Mouse (Mus musculus) embryonic facial prominence, embryonic 15.5 days (tissue): ENCODE results near the gene Mrvi1. TPM values are rescaled to one million over a fixed set of nuclear protein-coding genes. Genes with fewer than 3 reads are reported as not detected.

Source experiments
- ATAC-seq: fragments of 200-750 bp; cut with Nextera tagmentation; 2 replicates; pipeline ENCODE4 v1.8.0; 2017; ENCODE audit warnings: low read depth, moderate TSS enrichment; ENCODE audit not compliant: insufficient number of reproducible peaks, low FRiP score, low TSS enrichment
- H3K27ac ChIP-seq: fragments of 300-500 bp; sonication (generic); replicated peaks from 2 replicates; pipeline ENCODE4 v1.5.1; 2015; ENCODE audit warnings: mild to moderate bottlenecking, inconsistent platforms
- H3K27me3 ChIP-seq: fragments of 300-500 bp; sonication (generic); 2 replicates; pipeline ENCODE4 v1.6.1; 2015; ENCODE audit warnings: inconsistent platforms
- H3K36me3 ChIP-seq: fragments of 300-500 bp; sonication (generic); 2 replicates; pipeline ENCODE4 v1.6.1; 2015; ENCODE audit warnings: mild to moderate bottlenecking, inconsistent platforms
- H3K4me1 ChIP-seq: fragments of 300-500 bp; sonication (generic); 2 replicates; pipeline ENCODE4 v1.6.1; 2015; ENCODE audit warnings: inconsistent platforms
- H3K4me2 ChIP-seq: fragments of 300-500 bp; sonication (generic); replicated peaks from 2 replicates; pipeline ENCODE4 v1.6.1; 2015; ENCODE audit warnings: mild to moderate bottlenecking, inconsistent platforms
- H3K4me3 ChIP-seq: fragments of 300-500 bp; sonication (generic); replicated peaks from 2 replicates; pipeline ENCODE4 v1.5.1; 2015; ENCODE audit warnings: mild to moderate bottlenecking, inconsistent platforms
- H3K9ac ChIP-seq: fragments of 300-500 bp; sonication (generic); 2 replicates; pipeline ENCODE4 v1.6.1; 2015; ENCODE audit warnings: inconsistent platforms
- H3K9me3 ChIP-seq: fragments of 300-500 bp; sonication (generic); replicated peaks from 2 replicates; pipeline ENCODE4 v1.6.1; 2016; ENCODE audit warnings: inconsistent platforms
- WGBS: fragments of 180-500 bp; shearing (Covaris S2); methylation state at CpG from one replicate; pipeline ENCODE4 v1.1.7; 2015; 5-methylcytosine and 5-hydroxymethylcytosine counted together
- polyA plus RNA-seq: library from polyadenylated mRNA; unstranded; fragments of >200 nt; fragmentation: Nextera tagmentation; extraction: Ambion mirVana; gene quantifications from 2 replicates; pipeline ENCODE4 v1.2.1, GENCODE M21; 2015

Gene Mrvi1
- polyA plus RNA-seq, 1 experiment from 2014 or later: 2.1 TPM

GRCm38 (mm10) chr7:110935815-110936762 is 46.2 kb downstream of the Mrvi1 start:
- Histone ChIP-seq H3K4me1 (peaks cover 1% of the 10 kb centered on the region; the same call in 1 of the 2 replicates), H3K9ac (no peak overlapping the region), H3K4me3 (no peak overlapping the region), H3K4me2 (no peak overlapping the region), H3K27ac (no peak overlapping the region), H3K9me3 (no peaks in the 10 kb centered on the region), H3K27me3 (no peaks in the 10 kb centered on the region), H3K36me3 (no peaks in the 10 kb centered on the region)
- no peak for ATAC-seq
- 79% methylated on average over 6 of the region's 6 CpGs for WGBS

GRCm38 (mm10) chr7:110933999-110934398 is 48.3 kb downstream of the Mrvi1 start:
- Histone ChIP-seq H3K9ac (no peak overlapping the region), H3K9me3 (no peaks in the 10 kb centered on the region)
- 45% methylated on average over 2 of the region's 2 CpGs for WGBS

GRCm38 (mm10) chr7:110933329-110933728 is 48.9 kb downstream of the Mrvi1 start:
- Histone ChIP-seq H3K9me3 (no peaks in the 10 kb centered on the region), H3K4me1 (no peaks in the 10 kb centered on the region), H3K4me2 (no peak overlapping the region), H3K27me3 (no peaks in the 10 kb centered on the region), H3K9ac (no peak overlapping the region), H3K27ac (no peak overlapping the region), H3K36me3 (no peaks in the 10 kb centered on the region), H3K4me3 (no peak overlapping the region)
- no peak for ATAC-seq
- WGBS: 80% methylated on average over 3 of the region's 3 CpGs

More at GRCm38 (mm10) chr7:110933999-110934398, 48.3 kb downstream of the Mrvi1 start:
- Histone ChIP-seq H3K4me3 (no peak overlapping the region), H3K27me3 (no peaks in the 10 kb centered on the region), H3K4me1 (no peaks in the 10 kb centered on the region), H3K36me3 (no peaks in the 10 kb centered on the region), H3K27ac (no peak overlapping the region), H3K4me2 (no peak overlapping the region)
- ATAC-seq: no peak

GRCm38 (mm10) chr7:110930118-110930854 is 52.0 kb downstream of the Mrvi1 start:
- Histone ChIP-seq H3K9ac (no peak overlapping the region), H3K9me3 (no peaks in the 10 kb centered on the region), H3K4me1 (no peaks in the 10 kb centered on the region), H3K27me3 (no peaks in the 10 kb centered on the region), H3K27ac (no peak overlapping the region), H3K4me2 (no peak overlapping the region), H3K36me3 (no peaks in the 10 kb centered on the region), H3K4me3 (no peak overlapping the region)
- ATAC-seq: no peak
- WGBS: 30% methylated on average over 3 of the region's 3 CpGs

- H3K9ac ChIP-seq: no peak overlapping the region
- no peaks in the 10 kb centered on the region for H3K9me3 ChIP-seq
- ATAC-seq: no peak
- H3K27ac ChIP-seq: no peak overlapping the region
- no peaks in the 10 kb centered on the region for H3K27me3 ChIP-seq
- no peak overlapping the region for H3K4me3 ChIP-seq
- H3K36me3 ChIP-seq: no peaks in the 10 kb centered on the region
- H3K4me2 ChIP-seq: no peak overlapping the region
- WGBS: 80% methylated on average over 4 of the region's 4 CpGs
- H3K4me1 ChIP-seq: no peaks in the 10 kb centered on the region
These were observed 55.7 kb downstream of the Mrvi1 start for GRCm38 (mm10) chr7:110926562-110926961.

GRCm38 (mm10) chr7:110920331-110921261 is 61.7 kb downstream of the Mrvi1 start:
- WGBS: 75% methylated on average over 19 of the region's 19 CpGs
- peak; percentile 43; the same call in 1 of the 2 replicates for ATAC-seq
- no peak overlapping the region for H3K9ac ChIP-seq
- H3K9me3 ChIP-seq: no peaks in the 10 kb centered on the region
- no peaks in the 10 kb centered on the region for H3K36me3 ChIP-seq
- H3K27me3 ChIP-seq: no peaks in the 10 kb centered on the region
- no peak overlapping the region for H3K27ac ChIP-seq
- H3K4me1 ChIP-seq: no peaks in the 10 kb centered on the region
- H3K4me2 ChIP-seq: no peak overlapping the region
- no peak overlapping the region for H3K4me3 ChIP-seq

GRCm38 (mm10) chr7:110919721-110920120 is 62.5 kb downstream of the Mrvi1 start:
- no peak overlapping the region for H3K4me2 ChIP-seq
- no peaks in the 10 kb centered on the region for H3K9me3 ChIP-seq
- no peak overlapping the region for H3K9ac ChIP-seq
- H3K27ac ChIP-seq: no peak overlapping the region
- no peaks in the 10 kb centered on the region for H3K4me1 ChIP-seq
- ATAC-seq: no peak
- no peaks in the 10 kb centered on the region for H3K36me3 ChIP-seq
- WGBS: 39% methylated on average over 3 of the region's 3 CpGs
- H3K4me3 ChIP-seq: no peak overlapping the region
- no peaks in the 10 kb centered on the region for H3K27me3 ChIP-seq

- Histone ChIP-seq H3K9ac (no peak overlapping the region), H3K36me3 (no peaks in the 10 kb centered on the region), H3K4me2 (no peak overlapping the region), H3K27me3 (no peaks in the 10 kb centered on the region), H3K9me3 (no peaks in the 10 kb centered on the region), H3K27ac (no peak overlapping the region), H3K4me1 (no peaks in the 10 kb centered on the region), H3K4me3 (no peak overlapping the region)
- no peak for ATAC-seq
- WGBS: 73% methylated on average over 7 of the region's 7 CpGs
These were observed 66.3 kb downstream of the Mrvi1 start for GRCm38 (mm10) chr7:110915913-110916312.

- Histone ChIP-seq H3K4me2 (no peak overlapping the region), H3K36me3 (no peaks in the 10 kb centered on the region), H3K4me3 (no peak overlapping the region), H3K27me3 (no peaks in the 10 kb centered on the region), H3K9me3 (no peaks in the 10 kb centered on the region), H3K9ac (no peak overlapping the region), H3K27ac (no peak overlapping the region), H3K4me1 (no peaks in the 10 kb centered on the region)
- WGBS: 71% methylated on average over 3 of the region's 3 CpGs
- no peak for ATAC-seq
These were observed 67.7 kb downstream of the Mrvi1 start for GRCm38 (mm10) chr7:110914531-110914930.

- 94% methylated on average over 4 of the region's 4 CpGs for WGBS
- Histone ChIP-seq H3K36me3 (no peaks in the 10 kb centered on the region), H3K4me2 (no peak overlapping the region), H3K4me1 (no peaks in the 10 kb centered on the region), H3K9ac (no peak overlapping the region), H3K27me3 (no peaks in the 10 kb centered on the region), H3K27ac (no peak overlapping the region), H3K9me3 (no peaks in the 10 kb centered on the region), H3K4me3 (no peak overlapping the region)
- no peak for ATAC-seq
These were observed 68.5 kb downstream of the Mrvi1 start for GRCm38 (mm10) chr7:110913754-110914153.
